Mouse (Mus musculus) right cerebral cortex, adult 18-20 months (tissue): ENCODE data around the gene Pitpna.

ENCODE experiments used
- DNase-seq: peaks from one replicate; pipeline ENCODE4 v3.0.0; 2022; ENCODE audit warnings: mixed read lengths

Pitpna gene

DNA sequence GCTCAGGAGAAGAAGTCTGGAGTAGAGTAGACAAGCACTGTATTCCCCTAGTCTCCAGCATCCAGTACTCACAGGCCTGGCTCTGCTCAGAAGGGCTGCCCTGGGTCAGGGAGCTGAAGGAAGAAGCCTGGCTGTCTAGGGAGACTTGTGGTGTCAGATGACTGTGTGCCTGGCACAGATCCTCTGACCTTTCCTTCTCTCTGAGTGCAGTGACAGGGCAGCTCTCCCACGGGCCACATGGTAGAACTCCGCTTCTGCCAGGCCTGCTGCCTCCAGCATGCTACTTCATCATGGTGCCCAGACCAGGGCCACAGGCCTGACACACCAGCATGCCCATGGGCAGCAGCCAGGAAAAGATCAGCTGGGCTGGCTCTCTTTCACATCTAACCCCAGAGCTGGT is 22.0 kb upstream of the Pitpna start:
- no peak for DNase-seq

DNA sequence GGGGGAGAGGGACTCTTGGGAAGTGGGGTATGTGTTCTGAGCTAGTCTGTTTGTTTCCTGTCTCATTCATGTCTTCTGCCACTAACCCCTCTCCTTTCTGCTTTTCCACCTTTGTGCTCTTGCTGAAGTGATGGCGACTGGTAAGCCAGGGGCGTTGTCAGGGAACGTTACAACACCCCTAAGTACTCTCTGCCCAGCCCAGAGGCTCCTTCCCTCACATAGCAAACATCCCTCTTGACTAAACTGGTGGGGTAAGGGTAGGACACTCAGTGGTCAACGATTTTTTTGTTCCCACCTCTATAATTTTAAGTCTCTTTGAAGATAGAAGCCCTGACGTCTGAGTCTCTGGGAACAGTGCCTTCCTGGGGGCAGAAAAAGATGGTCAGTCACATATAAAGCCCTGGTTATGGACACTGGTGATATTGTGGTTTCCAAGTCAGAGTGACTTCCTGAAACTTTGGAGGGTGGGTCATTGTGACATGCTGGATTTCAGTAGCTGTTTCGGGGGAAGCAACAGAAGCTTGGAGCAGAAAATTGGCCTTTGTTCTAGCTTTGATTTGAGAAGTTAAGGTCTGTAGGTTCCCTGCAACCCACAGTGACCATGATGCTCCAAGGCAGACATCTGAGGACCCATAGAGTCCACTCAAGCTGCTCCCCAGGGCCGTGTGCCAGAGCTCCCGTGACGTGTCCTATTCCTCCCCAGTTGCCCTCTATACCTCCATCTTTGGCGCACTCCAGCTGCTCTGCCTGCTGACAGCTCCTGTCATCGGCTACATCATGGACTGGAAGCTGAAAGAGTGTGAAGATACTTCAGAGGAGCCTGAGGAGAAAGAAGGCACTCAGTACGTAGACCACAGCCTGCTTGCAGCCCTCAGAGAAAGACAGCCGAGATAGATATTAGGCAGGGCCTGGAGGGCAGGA is 21.4 kb upstream of the Pitpna start:
- no peak for DNase-seq

- DNase-seq, result no peak
Observed at GRCm38 (mm10) chr11:75567346-75568114, 20.4 kb upstream of the Pitpna start.

DNA sequence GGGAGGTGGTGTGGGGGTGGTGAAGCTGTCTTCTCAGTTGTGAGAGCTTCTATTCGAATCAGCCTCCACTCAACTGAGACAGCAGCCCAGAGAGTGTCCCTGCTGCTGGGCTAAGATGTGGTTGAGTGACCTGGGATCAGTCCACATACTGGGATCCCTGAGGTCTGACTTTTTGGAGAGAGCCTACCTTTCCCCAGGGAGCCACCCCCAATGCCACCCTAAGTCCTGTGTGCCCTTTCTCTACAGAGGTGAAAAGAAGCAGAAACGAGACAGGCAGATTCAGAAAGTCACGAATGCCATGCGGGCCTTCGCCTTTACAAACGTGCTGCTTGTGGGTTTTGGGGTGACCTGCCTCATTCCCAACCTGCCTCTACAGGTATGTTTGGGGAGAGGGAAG is 19.8 kb upstream of the Pitpna start:
- DNase-seq, result no peak

- DNase-seq, result no peak
Observed at GRCm38 (mm10) chr11:75568962-75569361, 18.9 kb upstream of the Pitpna start.

DNA sequence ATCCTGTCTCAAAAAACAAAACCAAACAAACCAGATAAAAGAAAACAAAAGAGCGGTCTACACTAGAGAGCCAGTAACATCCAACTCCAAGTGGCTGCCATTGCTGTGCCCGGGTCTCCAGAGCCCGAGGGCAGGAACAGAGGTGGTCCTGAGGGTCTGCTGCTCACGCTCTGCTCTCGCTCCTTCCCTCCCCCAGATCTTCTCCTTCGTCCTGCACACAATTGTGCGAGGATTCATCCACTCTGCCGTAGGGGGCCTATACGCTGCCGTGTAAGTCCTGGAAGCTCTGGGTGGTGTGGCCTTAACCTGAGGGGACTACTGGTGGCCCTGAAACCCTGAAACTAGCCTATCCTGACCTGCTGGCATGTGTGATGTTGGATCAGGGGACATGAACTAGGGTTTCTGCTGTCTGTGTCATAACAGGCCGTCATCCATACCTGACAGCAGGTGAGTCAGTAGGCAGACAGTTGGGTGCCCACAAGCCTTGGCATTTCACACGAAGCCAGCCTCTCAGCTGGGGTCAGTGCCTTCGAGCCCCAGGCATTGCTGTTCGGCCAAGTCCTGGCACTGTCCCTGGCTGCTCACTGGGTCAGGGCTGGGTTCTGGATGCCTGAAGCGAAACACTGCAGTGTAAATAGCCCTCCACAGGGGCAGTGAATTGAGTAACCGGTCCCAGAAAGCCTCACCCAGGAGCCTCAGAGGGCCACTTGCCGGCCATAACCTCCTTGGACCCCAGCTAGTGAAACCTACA is 17.3 kb upstream of the Pitpna start:
- DNase-seq, result no peak

- no peak for DNase-seq
Observed at GRCm38 (mm10) chr11:75571126-75571990, 16.5 kb upstream of the Pitpna start.

GRCm38 (mm10) chr11:75572301-75572791 is 15.6 kb upstream of the Pitpna start:
- peak; percentile 42 for DNase-seq

DNA sequence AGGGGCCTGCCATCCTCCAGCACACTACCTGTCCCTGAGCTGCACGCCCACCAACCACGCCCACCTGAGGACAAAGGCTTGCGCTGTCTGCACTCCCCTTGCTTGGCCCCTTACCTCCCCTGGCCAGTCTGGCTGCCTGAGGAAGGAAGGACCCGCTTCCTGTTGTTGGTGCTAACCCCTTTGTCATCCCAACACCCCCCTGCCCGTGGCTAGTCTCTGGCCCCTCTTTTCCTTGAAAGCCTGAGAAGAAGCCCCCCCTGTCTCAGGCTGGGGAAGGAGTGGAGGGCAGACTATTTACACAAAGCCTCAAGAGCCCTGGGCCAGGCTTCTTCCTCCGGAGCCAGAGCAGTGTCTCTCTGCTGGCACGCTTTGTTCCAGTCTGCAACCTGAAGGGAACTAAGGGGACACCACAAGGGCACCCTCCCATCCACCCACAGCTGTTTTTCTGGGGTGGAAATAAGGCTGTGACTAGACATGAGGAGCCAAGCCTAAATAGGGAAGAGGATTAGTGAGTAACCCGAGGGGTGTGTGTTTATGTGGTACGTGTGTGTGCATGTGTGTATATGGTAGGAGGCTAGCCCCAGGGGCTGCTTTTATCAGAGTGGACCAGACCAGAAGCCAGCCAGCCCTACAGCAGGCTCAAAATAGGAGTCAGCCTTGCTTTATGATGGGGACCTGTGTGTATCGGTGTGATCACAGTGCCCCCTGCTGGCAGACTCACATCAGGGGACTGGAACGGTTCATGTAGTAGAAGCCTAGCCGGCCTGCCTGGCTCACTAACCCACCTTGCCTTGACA is 14.8 kb upstream of the Pitpna start:
- peak; percentile 93 for DNase-seq

DNA sequence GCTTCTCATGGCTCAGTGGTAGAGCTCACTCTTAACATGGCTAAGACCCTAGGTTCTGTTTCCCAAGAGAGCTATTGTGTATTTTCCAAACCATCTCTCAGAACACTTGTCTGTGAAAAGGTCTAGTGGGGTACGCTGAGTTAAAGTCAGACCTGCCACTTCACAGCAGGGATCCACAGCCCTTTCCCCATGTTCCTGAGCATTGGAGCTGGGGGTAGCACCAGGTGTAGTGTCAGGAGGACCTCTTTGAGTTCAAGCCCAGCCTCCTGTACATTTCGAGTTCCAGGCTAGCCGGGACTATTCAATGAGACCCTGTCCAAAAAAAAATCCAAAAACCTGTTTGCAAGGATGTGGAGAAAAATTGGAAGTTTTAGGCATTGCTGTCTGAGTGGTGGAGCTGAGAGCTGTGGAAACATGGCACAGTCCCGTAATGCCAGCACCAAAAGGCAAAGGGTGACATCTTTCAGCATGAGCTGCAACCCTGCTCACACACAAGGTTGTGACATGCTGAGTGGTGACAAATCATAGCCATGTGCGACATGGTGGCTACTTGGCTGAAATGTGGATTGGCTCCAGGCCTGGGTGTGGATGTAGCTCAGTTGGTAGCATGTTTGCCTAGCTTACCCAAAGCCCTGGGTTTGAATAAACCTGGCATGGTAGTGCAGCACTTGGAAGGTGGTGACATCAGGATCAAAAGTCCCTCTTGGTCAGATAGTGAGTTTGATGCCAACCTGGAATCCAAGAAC is 13.3 kb upstream of the Pitpna start:
- DNase-seq, result no peak

DNA sequence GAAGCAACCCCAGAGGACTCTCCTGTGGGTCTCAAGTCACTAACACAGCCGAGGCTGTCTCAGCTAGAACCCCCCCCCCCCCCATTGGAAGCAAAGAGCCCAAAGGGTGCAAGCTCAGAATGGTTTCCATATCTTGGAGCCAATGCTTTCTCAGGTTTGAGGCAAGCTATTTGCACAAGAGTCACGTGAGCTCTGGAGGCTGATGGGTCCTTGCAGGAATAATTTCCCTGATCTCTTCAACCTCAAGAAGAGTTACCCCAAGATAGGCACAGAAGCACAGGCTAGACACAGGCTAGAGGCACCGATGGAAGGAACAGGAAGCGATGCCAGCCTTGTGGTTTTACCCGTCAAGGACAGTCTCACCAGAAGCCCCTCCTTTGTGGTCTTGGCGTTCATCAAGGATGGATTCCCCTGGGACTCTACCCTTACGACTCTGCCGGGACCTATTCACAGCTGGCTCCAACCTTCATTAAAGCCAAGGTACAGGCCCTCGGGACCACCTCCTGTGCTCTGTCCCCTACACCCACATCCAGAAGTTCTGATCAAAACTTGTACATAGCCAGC is 12.3 kb upstream of the Pitpna start:
- DNase-seq, result no peak

DNA sequence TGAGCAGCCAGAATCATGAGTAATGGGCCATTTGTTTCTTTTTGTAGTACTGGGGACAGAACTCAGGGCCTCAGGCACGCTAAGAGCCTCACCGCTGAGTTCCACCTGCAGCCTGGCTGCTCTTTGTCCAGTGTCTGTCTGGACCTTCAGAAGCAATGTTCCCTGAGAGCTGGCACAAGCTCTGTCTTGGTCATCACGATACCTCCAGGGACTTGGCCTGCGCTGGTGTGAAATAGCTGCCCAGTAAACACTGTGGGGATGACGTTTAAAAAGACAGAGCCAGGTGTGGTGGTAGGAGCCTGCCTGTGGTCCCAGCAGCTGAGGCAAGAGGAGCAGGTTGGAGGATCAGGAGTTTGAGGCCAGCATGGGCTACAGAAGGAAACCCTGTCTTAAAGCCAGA is 9.3 kb upstream of the Pitpna start:
- no peak for DNase-seq

- DNase-seq, result no peak
Observed at GRCm38 (mm10) chr11:75581495-75582149, 6.3 kb upstream of the Pitpna start.

DNA sequence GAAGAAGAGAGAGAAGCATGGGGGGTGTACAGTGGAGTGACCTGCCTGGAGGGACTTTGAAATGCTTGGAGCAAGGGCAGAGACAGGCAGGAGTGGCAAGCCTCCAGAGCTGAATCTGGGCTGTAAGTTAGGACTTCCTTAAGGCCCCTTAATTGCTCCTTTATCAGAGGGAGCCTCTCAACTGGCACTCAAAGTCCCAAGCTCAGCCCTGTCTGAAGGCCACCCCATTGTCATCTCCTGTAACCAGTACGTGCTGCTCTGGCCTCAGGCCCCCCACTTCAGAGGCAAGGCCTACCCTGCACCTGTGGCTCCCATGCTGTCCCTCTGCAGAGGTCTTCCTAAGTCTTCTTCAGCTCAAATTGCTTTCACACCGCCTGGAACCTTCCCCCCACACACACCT is 4.4 kb upstream of the Pitpna start:
- no peak for DNase-seq

- no peak for DNase-seq
Observed at GRCm38 (mm10) chr11:75585061-75585460, 2.8 kb upstream of the Pitpna start.

DNA sequence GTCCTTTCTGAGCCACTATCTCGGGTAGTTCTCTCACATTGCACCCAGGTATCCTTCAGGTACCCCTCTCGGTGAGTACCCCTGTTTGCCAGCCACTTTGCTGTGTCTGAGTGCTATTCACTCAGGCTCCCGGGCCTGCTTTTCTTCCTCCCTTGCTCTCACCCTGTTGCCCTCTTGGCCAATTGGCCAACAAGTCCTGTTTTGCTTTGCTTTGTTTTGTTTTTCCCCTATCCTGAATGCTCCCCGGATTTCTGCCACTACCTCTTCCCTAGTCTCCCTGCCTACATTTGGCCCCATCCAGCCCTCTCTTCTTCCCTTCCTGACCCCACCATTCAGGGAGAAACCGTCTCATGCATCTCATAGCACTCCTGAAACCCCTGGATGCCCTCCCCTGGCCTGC is 1.9 kb upstream of the Pitpna start:
- no peak for DNase-seq

GRCm38 (mm10) chr11:75586963-75587362 is 934 bp upstream of the Pitpna start:
- DNase-seq, result no peak

DNA sequence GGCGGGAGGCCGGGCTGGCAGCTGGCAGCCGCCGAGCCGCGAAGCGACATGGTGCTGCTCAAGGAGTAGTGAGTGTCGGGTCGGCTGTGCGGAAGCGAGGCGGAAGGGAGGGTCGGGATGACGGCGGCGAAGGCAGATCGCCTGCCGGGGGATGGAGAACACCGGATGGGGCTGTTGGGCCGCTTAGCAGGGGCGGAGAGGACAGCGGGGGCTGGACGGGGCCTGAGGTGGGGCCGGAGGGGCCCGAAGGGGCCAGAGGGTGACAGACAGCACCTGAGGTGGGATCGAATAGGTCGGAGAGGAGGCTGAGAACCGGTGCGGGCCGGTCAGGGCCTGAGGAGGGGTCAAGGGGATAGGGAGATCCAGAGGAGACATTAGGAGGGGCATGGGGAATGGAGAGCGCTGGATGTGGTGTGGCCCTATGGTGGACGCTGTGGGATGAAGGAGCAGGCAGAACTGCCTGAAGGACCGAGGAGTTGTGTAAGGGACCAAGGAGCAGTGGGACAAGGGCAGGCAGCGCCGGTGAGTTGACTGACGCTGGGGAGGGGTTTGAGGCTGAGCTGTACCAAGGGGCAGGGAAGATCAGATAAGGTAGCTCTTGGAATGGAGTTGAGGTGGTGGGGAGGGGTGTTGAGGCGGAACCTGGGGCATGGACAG is 516 bp downstream of the Pitpna start:
- DNase-seq, result no peak

GRCm38 (mm10) chr11:75592612-75593011 is 4.7 kb downstream of the Pitpna start:
- no peak for DNase-seq
